19 mouse cellular contexts compared by ENCODE assay signal in the genomic region with DNA sequence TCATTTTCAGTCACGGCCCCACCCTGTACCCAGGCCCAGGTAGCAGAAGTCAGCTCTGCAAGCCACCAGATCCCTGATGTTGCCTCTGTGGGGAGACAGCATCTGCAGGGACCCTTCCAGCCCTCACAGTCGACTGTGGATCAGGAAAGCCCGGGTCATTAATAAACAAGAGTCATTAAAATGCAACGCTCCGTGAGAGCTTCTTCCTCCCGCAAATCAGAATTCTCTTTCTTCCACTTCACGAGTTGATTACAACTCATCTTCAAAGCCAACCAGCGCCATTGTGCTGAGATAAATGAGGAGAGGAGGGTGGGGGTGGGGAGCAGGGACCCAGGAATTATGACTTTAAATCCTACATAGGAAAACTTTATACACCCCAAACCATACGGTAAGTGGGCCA. TPM values are rescaled to one million over a fixed set of nuclear protein-coding genes. Genes with fewer than 3 reads are reported as not detected.
DNase-seq lines count a peak whose midpoint lies in the region; ATAC-seq and TF ChIP-seq lines count a peak whose summit lies in the region.
"Had no signal": no experiment of that assay in that cellular context is flagged by ENCODE, and none has a peak within 500 bp of the region (broad histone marks: within the 10 kb centered on the region; RNA-seq: fewer than 3 reads in every experiment).

No protein-coding gene starts in this region.

- no peak overlapping the region for H3K4me2 ChIP-seq in forebrain, embryonic 12.5 days
- H3K4me2 ChIP-seq in forebrain, embryonic 11.5 days (ENCODE audit: low read depth, low read length, severe bottlenecking), result no peak overlapping the region
- H3K4me2 ChIP-seq in kidney, postnatal 0 days (ENCODE audit: low read length), result peak overlapping the region; percentile 1; the same call in 1 of the 2 replicates
- H3K4me2 ChIP-seq in limb, embryonic 11.5 days (ENCODE audit: low read depth, severe bottlenecking), result no peak overlapping the region
- H3K4me2 ChIP-seq in neural tube, embryonic 13.5 days, result 0 out of 2 replicates have a peak overlapping the region, but pooled peaks have one; percentile 14
- H3K4me2 ChIP-seq: heart, embryonic 13.5 days; lung, embryonic 14.5 days had no signal

- no peaks in the 10 kb centered on the region for H3K36me3 ChIP-seq in forebrain, embryonic 12.5 days (replicated peaks)
- no peaks in the 10 kb centered on the region for H3K36me3 ChIP-seq in forebrain, embryonic 11.5 days (ENCODE audit: control insufficient read depth, insufficient read depth, low read length)
- H3K36me3 ChIP-seq in kidney, postnatal 0 days (ENCODE audit: insufficient read depth, low read length), result no peaks in the 10 kb centered on the region
- no peaks in the 10 kb centered on the region for H3K36me3 ChIP-seq in limb, embryonic 11.5 days (ENCODE audit: control insufficient read depth, insufficient read depth, low read length)
- H3K36me3 ChIP-seq in neural tube, embryonic 13.5 days, result no peaks in the 10 kb centered on the region
- H3K36me3 ChIP-seq: heart, embryonic 13.5 days had no signal

- 47% methylated on average over 9 of the region's 9 CpGs for WGBS in forebrain, embryonic 12.5 days
- 41% methylated on average over 9 of the region's 9 CpGs for WGBS in forebrain, embryonic 11.5 days
- 19% methylated on average over 9 of the region's 9 CpGs for WGBS in kidney, postnatal 0 days
- 28% methylated on average over 9 of the region's 9 CpGs for WGBS in limb, embryonic 11.5 days
- 27% methylated on average over 9 of the region's 9 CpGs for WGBS in neural tube, embryonic 13.5 days

- ATAC-seq in forebrain, embryonic 12.5 days (ENCODE audit: low FRiP score), result no peak
- ATAC-seq in forebrain, embryonic 11.5 days (replicated peaks; ENCODE audit: low FRiP score), result no peak
- no peak for ATAC-seq in kidney, postnatal 0 days (replicated peaks; ENCODE audit: low FRiP score, low read depth)
- no peak for ATAC-seq in limb, embryonic 11.5 days (ENCODE audit: insufficient number of reproducible peaks, low FRiP score, low TSS enrichment, low read depth)
- no peak for ATAC-seq in neural tube, embryonic 13.5 days (ENCODE audit: low read depth)

- H3K4me1 ChIP-seq in forebrain, embryonic 12.5 days, result peaks cover 15% of the 10 kb centered on the region
- no peaks in the 10 kb centered on the region; the same call in 1 of the 2 replicates for H3K4me1 ChIP-seq in forebrain, embryonic 11.5 days (replicated peaks; ENCODE audit: control insufficient read depth, insufficient read depth, low read length)
- no peaks in the 10 kb centered on the region; the same call in 1 of the 2 replicates for H3K4me1 ChIP-seq in kidney, postnatal 0 days (replicated peaks; ENCODE audit: insufficient read depth, low read length)
- H3K4me1 ChIP-seq in limb, embryonic 11.5 days (ENCODE audit: control insufficient read depth, insufficient read depth, low read length), result peaks cover 18% of the 10 kb centered on the region; the same call in 1 of the 2 replicates
- peaks cover 39% of the 10 kb centered on the region for H3K4me1 ChIP-seq in neural tube, embryonic 13.5 days (replicated peaks)
- H3K4me1 ChIP-seq: heart, embryonic 13.5 days had no signal

- TF ChIP-seq CTCF in kidney, postnatal 0 days (IDR thresholded peaks at IDR 0.05; ENCODE audit: low read depth), result no peak

- no peak for DNase-seq in forebrain, embryonic 11.5 days (ENCODE audit: low spot score)
- DNase-seq in kidney, postnatal 0 days (ENCODE audit: low spot score), result peak; percentile 27
- DNase-seq in kidney, adult 9 months, result no peak
- peak; percentile 36 for DNase-seq in limb, embryonic 11.5 days (ENCODE audit: low spot score)
- DNase-seq in spleen, postnatal 4 days (ENCODE audit: low spot score in 2 of 2), result no peak
- no peak for DNase-seq in urinary bladder, postnatal 25 days (ENCODE audit: low spot score)
- DNase-seq: adrenal gland, postnatal 10 days; cerebellum, adult 2 months; gastrocnemius, postnatal 25 days; heart, postnatal 4 days; kidney, adult 11 months; lung, embryonic 14.5 days; right cerebral cortex, postnatal 4 days; thymus, adult 18-20 months had no signal

- no peak overlapping the region for H3K9ac ChIP-seq in forebrain, embryonic 12.5 days
- no peak overlapping the region for H3K9ac ChIP-seq in forebrain, embryonic 11.5 days (ENCODE audit: low read length)
- no peak overlapping the region for H3K9ac ChIP-seq in kidney, postnatal 0 days (ENCODE audit: low read depth, low read length)
- H3K9ac ChIP-seq in limb, embryonic 11.5 days (ENCODE audit: low read length), result no peak overlapping the region
- H3K9ac ChIP-seq in neural tube, embryonic 13.5 days, result peak overlapping the region; percentile 39; the same call in 1 of the 2 replicates
- H3K9ac ChIP-seq: heart, embryonic 13.5 days; lung, embryonic 14.5 days had no signal

- no peaks in the 10 kb centered on the region for H3K27me3 ChIP-seq in forebrain, embryonic 12.5 days
- no peaks in the 10 kb centered on the region for H3K27me3 ChIP-seq in forebrain, embryonic 11.5 days (ENCODE audit: control insufficient read depth, insufficient read depth, low read length)
- no peaks in the 10 kb centered on the region for H3K27me3 ChIP-seq in kidney, postnatal 0 days (ENCODE audit: insufficient read depth, low read length)
- H3K27me3 ChIP-seq in limb, embryonic 11.5 days (ENCODE audit: control insufficient read depth, insufficient read depth, low read length), result no peaks in the 10 kb centered on the region
- H3K27me3 ChIP-seq in neural tube, embryonic 13.5 days, result no peaks in the 10 kb centered on the region
- H3K27me3 ChIP-seq: CH12.LX; heart, embryonic 13.5 days had no signal

- peak overlapping the region; percentile 38; the same call in 1 of the 2 replicates for H3K27ac ChIP-seq in forebrain, embryonic 12.5 days
- H3K27ac ChIP-seq in forebrain, embryonic 11.5 days (ENCODE audit: low read depth, low read length), result no peak overlapping the region
- no peak overlapping the region for H3K27ac ChIP-seq in kidney, postnatal 0 days
- no peak overlapping the region for H3K27ac ChIP-seq in limb, embryonic 11.5 days (replicated peaks; ENCODE audit: low read depth, low read length)
- H3K27ac ChIP-seq in neural tube, embryonic 13.5 days (replicated peaks), result peak overlapping the region; percentile 71
- H3K27ac ChIP-seq: heart, embryonic 13.5 days had no signal

- no peak overlapping the region for H3K4me3 ChIP-seq in forebrain, embryonic 12.5 days (replicated peaks)
- no peak overlapping the region for H3K4me3 ChIP-seq in forebrain, embryonic 11.5 days (ENCODE audit: low read depth, low read length)
- H3K4me3 ChIP-seq in kidney, postnatal 0 days (replicated peaks; ENCODE audit: low read depth, low read length), result no peak overlapping the region
- no peak overlapping the region for H3K4me3 ChIP-seq in limb, embryonic 11.5 days (ENCODE audit: low read depth, low read length)
- no peak overlapping the region for H3K4me3 ChIP-seq in neural tube, embryonic 13.5 days
- H3K4me3 ChIP-seq: heart, embryonic 13.5 days; myocyte had no signal

- H3K9me3 ChIP-seq in forebrain, embryonic 12.5 days, result no peaks in the 10 kb centered on the region
- no peaks in the 10 kb centered on the region for H3K9me3 ChIP-seq in forebrain, embryonic 11.5 days (ENCODE audit: control insufficient read depth, low read length)
- H3K9me3 ChIP-seq in kidney, postnatal 0 days (replicated peaks; ENCODE audit: low read length), result 0 out of 2 replicates have a peak, but pooled peaks cover under 1% of the 10 kb centered on the region
- no peaks in the 10 kb centered on the region; the same call in 1 of the 2 replicates for H3K9me3 ChIP-seq in limb, embryonic 11.5 days (ENCODE audit: control insufficient read depth, low read length)
- H3K9me3 ChIP-seq in neural tube, embryonic 13.5 days, result no peaks in the 10 kb centered on the region

RNA-seq across cellular contexts. Expression of a gene that starts 54.9 kb away (rescaled TPM):
- polyA plus RNA-seq in forebrain, embryonic 12.5 days (2016; fragmentation: Nextera tagmentation; extraction: Ambion mirVana), result 35.5 and 38.0 TPM in 2 replicates
- 37.8 and 39.4 TPM in 2 replicates for polyA plus RNA-seq in forebrain, embryonic 11.5 days (2014; fragmentation: Nextera tagmentation; extraction: Ambion mirVana)
- 20.4 and 22.0 TPM in 2 replicates for polyA plus RNA-seq in kidney, postnatal 0 days (2015; fragmentation: Nextera tagmentation; extraction: Ambion mirVana)
- 45.0 and 45.3 TPM in 2 replicates for polyA plus RNA-seq in limb, embryonic 11.5 days (2014; fragmentation: Nextera tagmentation; extraction: Ambion mirVana)
- polyA plus RNA-seq in neural tube, embryonic 13.5 days (2015; fragmentation: Nextera tagmentation; extraction: Ambion mirVana), result 23.9 and 25.1 TPM in 2 replicates

Comparison
In these comparisons a context has a peak if more than half of its experiments do, and no peak if none do; other contexts are left out.
1. H3K27ac ChIP-seq: peak in forebrain, embryonic 12.5 days (single experiment) and neural tube, embryonic 13.5 days (single experiment); none in forebrain, embryonic 11.5 days (single experiment), kidney, postnatal 0 days (single experiment) and limb, embryonic 11.5 days (single experiment).
2. DNase-seq: peak in kidney, postnatal 0 days (single experiment) and limb, embryonic 11.5 days (single experiment); none in forebrain, embryonic 11.5 days (single experiment), kidney, adult 9 months (single experiment), spleen, postnatal 4 days (0 of 2) and urinary bladder, postnatal 25 days (single experiment).
3. H3K4me2 ChIP-seq: peak in kidney, postnatal 0 days (single experiment) and neural tube, embryonic 13.5 days (single experiment); none in forebrain, embryonic 12.5 days (single experiment), forebrain, embryonic 11.5 days (single experiment) and limb, embryonic 11.5 days (single experiment).